Mouse (Mus musculus): Measurements from ENCODE around the gene Iqschfp. TPM values are rescaled to one million over a fixed set of nuclear protein-coding genes. Genes with fewer than 3 reads are reported as not detected.
A peak's percentile ranks its signal among the peaks of the same experiment; 100 is the strongest.

Gene Iqschfp
- polyA plus RNA-seq, 1 experiment from 2014 or later = 0.12 TPM

GRCm38 (mm10) chr3:68202162-68202902 lies 310.3 kb downstream of the Iqschfp start:
- peak overlapping the region; percentile 49 for H3K27ac ChIP-seq (replicated peaks)

GRCm38 (mm10) chr3:68203934-68204467 lies 312.0 kb downstream of the Iqschfp start:
- no peak for DNase-seq (ENCODE audit: low spot score)
- WGBS = 80% methylated on average over 4 of the region's 4 CpGs
- Histone ChIP-seq H3K4me1 (peaks cover 18% of the 10 kb centered on the region), H3K27me3 (ENCODE audit: low read depth, poor library complexity, severe bottlenecking) (no peaks in the 10 kb centered on the region), H3K4me3 (no peak overlapping the region), H3K36me3 (no peaks in the 10 kb centered on the region), H3K27ac (replicated peaks) (no peak overlapping the region), H3K9me3 (replicated peaks) (no peaks in the 10 kb centered on the region)

More at GRCm38 (mm10) chr3:68202162-68202902, 310.3 kb downstream of the Iqschfp start:
- Histone ChIP-seq H3K4me3 (no peak overlapping the region), H3K4me1 (peaks cover 18% of the 10 kb centered on the region), H3K36me3 (no peaks in the 10 kb centered on the region), H3K27me3 (ENCODE audit: low read depth, poor library complexity, severe bottlenecking) (no peaks in the 10 kb centered on the region), H3K9me3 (replicated peaks) (no peaks in the 10 kb centered on the region)
- 47% methylated on average over 4 of the region's 4 CpGs for WGBS
- DNase-seq (ENCODE audit: low spot score) = no peak

- WGBS = 87% methylated on average over 4 of the region's 4 CpGs
Observed at GRCm38 (mm10) chr3:68210422-68210821, 318.4 kb downstream of the Iqschfp start.

GRCm38 (mm10) chr3:68221452-68221851 lies 329.4 kb downstream of the Iqschfp start:
- H3K36me3 ChIP-seq = no peaks in the 10 kb centered on the region
- H3K4me1 ChIP-seq = no peaks in the 10 kb centered on the region
- no peak for DNase-seq (ENCODE audit: low spot score)
- H3K9me3 ChIP-seq (replicated peaks) = no peaks in the 10 kb centered on the region
- WGBS = 93% methylated on average over 3 of the region's 3 CpGs
- H3K27ac ChIP-seq (replicated peaks) = no peak overlapping the region
- H3K4me3 ChIP-seq = no peak overlapping the region
- no peaks in the 10 kb centered on the region for H3K27me3 ChIP-seq (ENCODE audit: low read depth, poor library complexity, severe bottlenecking)

More at GRCm38 (mm10) chr3:68210422-68210821, 318.4 kb downstream of the Iqschfp start:
- no peak overlapping the region for H3K4me3 ChIP-seq
- no peaks in the 10 kb centered on the region for H3K36me3 ChIP-seq
- no peaks in the 10 kb centered on the region for H3K4me1 ChIP-seq
- no peak overlapping the region for H3K27ac ChIP-seq (replicated peaks)
- H3K27me3 ChIP-seq (ENCODE audit: low read depth, poor library complexity, severe bottlenecking) = no peaks in the 10 kb centered on the region
- no peak for DNase-seq (ENCODE audit: low spot score)
- no peaks in the 10 kb centered on the region for H3K9me3 ChIP-seq (replicated peaks)

GRCm38 (mm10) chr3:68239887-68240286 lies 347.9 kb downstream of the Iqschfp start:
- no peaks in the 10 kb centered on the region for H3K36me3 ChIP-seq
- H3K27me3 ChIP-seq (ENCODE audit: low read depth, poor library complexity, severe bottlenecking) = no peaks in the 10 kb centered on the region
- H3K4me1 ChIP-seq = no peaks in the 10 kb centered on the region
- no peak for DNase-seq (ENCODE audit: low spot score)
- H3K27ac ChIP-seq (replicated peaks) = no peak overlapping the region
- no peak overlapping the region for H3K4me3 ChIP-seq
- no peaks in the 10 kb centered on the region for H3K9me3 ChIP-seq (replicated peaks)
- WGBS = 91% methylated on average over 2 of the region's 2 CpGs

- H3K9me3 ChIP-seq (replicated peaks) = no peaks in the 10 kb centered on the region
- no peak for DNase-seq (ENCODE audit: low spot score)
- H3K4me1 ChIP-seq = no peaks in the 10 kb centered on the region
- WGBS = 76% methylated on average over 3 of the region's 3 CpGs
- H3K27me3 ChIP-seq (ENCODE audit: low read depth, poor library complexity, severe bottlenecking) = no peaks in the 10 kb centered on the region
- no peak overlapping the region for H3K4me3 ChIP-seq
- no peak overlapping the region for H3K27ac ChIP-seq (replicated peaks)
- H3K36me3 ChIP-seq = no peaks in the 10 kb centered on the region
Observed at GRCm38 (mm10) chr3:68243239-68243638, 351.2 kb downstream of the Iqschfp start.

GRCm38 (mm10) chr3:68246154-68246553 lies 354.1 kb downstream of the Iqschfp start:
- Histone ChIP-seq H3K27ac (replicated peaks) (no peak overlapping the region), H3K36me3 (no peaks in the 10 kb centered on the region), H3K9me3 (replicated peaks) (no peaks in the 10 kb centered on the region), H3K4me1 (no peaks in the 10 kb centered on the region), H3K4me3 (no peak overlapping the region), H3K27me3 (ENCODE audit: low read depth, poor library complexity, severe bottlenecking) (no peaks in the 10 kb centered on the region)
- no peak for DNase-seq (ENCODE audit: low spot score)
- WGBS = 94% methylated on average over 4 of the region's 4 CpGs

GRCm38 (mm10) chr3:68250589-68250988 lies 358.6 kb downstream of the Iqschfp start:
- 77% methylated on average over 2 of the region's 2 CpGs for WGBS
- no peak overlapping the region for H3K4me3 ChIP-seq
- H3K27ac ChIP-seq (replicated peaks) = no peak overlapping the region
- H3K36me3 ChIP-seq = no peaks in the 10 kb centered on the region
- peaks cover 7% of the 10 kb centered on the region for H3K4me1 ChIP-seq
- no peaks in the 10 kb centered on the region for H3K27me3 ChIP-seq (ENCODE audit: low read depth, poor library complexity, severe bottlenecking)
- DNase-seq (ENCODE audit: low spot score) = no peak
- H3K9me3 ChIP-seq (replicated peaks) = no peaks in the 10 kb centered on the region

GRCm38 (mm10) chr3:68252335-68252734 lies 360.3 kb downstream of the Iqschfp start:
- 58% methylated on average over 1 of the region's 1 CpGs for WGBS
- H3K27ac ChIP-seq (replicated peaks) = no peak overlapping the region; the same call in 1 of the 2 replicates
- no peak overlapping the region for H3K4me3 ChIP-seq
- H3K4me1 ChIP-seq = peaks cover 7% of the 10 kb centered on the region
- no peaks in the 10 kb centered on the region for H3K9me3 ChIP-seq (replicated peaks)
- no peaks in the 10 kb centered on the region for H3K36me3 ChIP-seq
- no peaks in the 10 kb centered on the region for H3K27me3 ChIP-seq (ENCODE audit: low read depth, poor library complexity, severe bottlenecking)
- DNase-seq (ENCODE audit: low spot score) = no peak

GRCm38 (mm10) chr3:68262304-68262703 lies 370.3 kb downstream of the Iqschfp start:
- H3K27ac ChIP-seq (replicated peaks) = no peak overlapping the region
- no peaks in the 10 kb centered on the region for H3K27me3 ChIP-seq (ENCODE audit: low read depth, poor library complexity, severe bottlenecking)
- DNase-seq (ENCODE audit: low spot score) = no peak
- WGBS = 84% methylated on average over 6 of the region's 6 CpGs
- H3K4me3 ChIP-seq = no peak overlapping the region
- no peaks in the 10 kb centered on the region for H3K36me3 ChIP-seq
- H3K9me3 ChIP-seq (replicated peaks) = no peaks in the 10 kb centered on the region
- no peaks in the 10 kb centered on the region for H3K4me1 ChIP-seq

- H3K4me1 ChIP-seq = no peaks in the 10 kb centered on the region
- H3K9me3 ChIP-seq (replicated peaks) = no peaks in the 10 kb centered on the region
- no peak for DNase-seq (ENCODE audit: low spot score)
- H3K27ac ChIP-seq (replicated peaks) = no peak overlapping the region
- 82% methylated on average over 4 of the region's 4 CpGs for WGBS
- no peaks in the 10 kb centered on the region for H3K27me3 ChIP-seq (ENCODE audit: low read depth, poor library complexity, severe bottlenecking)
- no peaks in the 10 kb centered on the region for H3K36me3 ChIP-seq
- H3K4me3 ChIP-seq = no peak overlapping the region
Observed at GRCm38 (mm10) chr3:68267905-68268304, 375.9 kb downstream of the Iqschfp start.

GRCm38 (mm10) chr3:68269251-68269650 lies 377.2 kb downstream of the Iqschfp start:
- H3K4me1 ChIP-seq = no peaks in the 10 kb centered on the region
- DNase-seq (ENCODE audit: low spot score) = no peak
- H3K9me3 ChIP-seq (replicated peaks) = no peaks in the 10 kb centered on the region
- no peaks in the 10 kb centered on the region for H3K36me3 ChIP-seq
- H3K27ac ChIP-seq (replicated peaks) = no peak overlapping the region
- H3K27me3 ChIP-seq (ENCODE audit: low read depth, poor library complexity, severe bottlenecking) = no peaks in the 10 kb centered on the region
- H3K4me3 ChIP-seq = no peak overlapping the region
- 83% methylated on average over 4 of the region's 4 CpGs for WGBS

- no peak for DNase-seq (ENCODE audit: low spot score)
- Histone ChIP-seq H3K4me3 (no peak overlapping the region), H3K27me3 (ENCODE audit: low read depth, poor library complexity, severe bottlenecking) (no peaks in the 10 kb centered on the region), H3K9me3 (replicated peaks) (no peaks in the 10 kb centered on the region), H3K4me1 (no peaks in the 10 kb centered on the region), H3K36me3 (no peaks in the 10 kb centered on the region), H3K27ac (replicated peaks) (no peak overlapping the region)
- 86% methylated on average over 6 of the region's 6 CpGs for WGBS
Observed at GRCm38 (mm10) chr3:68270246-68270645, 378.2 kb downstream of the Iqschfp start.
